Mouse (Mus musculus) thymus, adult 2 months (tissue): Measurements from ENCODE around the gene Zfp827.

ENCODE experiments used
- CTCF ChIP-seq: fragments of 200-500 bp; IDR thresholded peaks from 2 replicates; pipeline ENCODE4 v1.5.1; 2012; ENCODE audit warnings: mild to moderate bottlenecking, control low read depth, low read length, moderate library complexity, borderline replicate concordance; ENCODE audit not compliant: control insufficient read depth, poor library complexity, insufficient read depth; ENCODE audit errors: extremely low read depth
- POLR2A ChIP-seq: fragments of 200-500 bp; IDR thresholded peaks from 2 replicates; pipeline ENCODE4 v1.6.1; 2012; ENCODE audit warnings: mild to moderate bottlenecking, low read length, control low read depth, moderate library complexity; ENCODE audit not compliant: control insufficient read depth, poor library complexity, insufficient read depth; ENCODE audit errors: extremely low read depth

GRCm38 (mm10) chr8:79037532-79037931 is 9.3 kb downstream of the Zfp827 start:
- no peak for TF ChIP-seq POLR2A
- TF ChIP-seq CTCF, result no peak
